In the genomic region with DNA sequence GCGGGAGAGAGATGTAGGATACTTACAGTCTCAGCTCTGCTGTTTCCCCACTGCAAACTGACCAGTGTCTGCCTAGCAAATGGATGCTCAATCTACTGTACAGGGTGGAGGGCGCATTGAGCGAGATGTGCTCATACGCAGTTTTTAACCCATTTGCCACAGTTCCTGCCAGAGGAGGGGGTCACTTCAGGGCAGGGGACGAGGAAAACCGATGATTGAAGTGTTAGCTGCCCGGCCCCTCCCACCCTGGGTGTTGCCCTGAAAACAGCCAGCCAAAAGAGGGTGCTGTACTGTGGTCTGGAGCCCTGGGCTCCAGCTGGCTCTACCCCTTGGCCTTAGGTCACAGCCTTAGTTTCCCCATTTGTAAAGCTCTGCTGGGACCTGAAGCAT, we compare ENCODE assay signal across 7 mouse cellular contexts. TPM values are rescaled to one million over a fixed set of nuclear protein-coding genes. Genes with fewer than 3 reads are reported as not detected.
A peak's percentile ranks its signal among the peaks of the same experiment; 100 is the strongest.
DNase-seq lines count a peak whose midpoint lies in the region; ATAC-seq and TF ChIP-seq lines count a peak whose summit lies in the region.

No protein-coding gene starts in this region.

- no peak for TF ChIP-seq POLR2A in small intestine, adult 2 months (IDR thresholded peaks at IDR 0.05; ENCODE audit: low read depth, low read length)

- H3K4me3 ChIP-seq in midbrain, embryonic 10.5 days = peak overlapping the region; percentile 84
- H3K4me3 ChIP-seq in midbrain, embryonic 11.5 days (ENCODE audit: low read depth, low read length) = no peak overlapping the region
- H3K4me3 ChIP-seq in forebrain, embryonic 16.5 days (replicated peaks; ENCODE audit: low read length) = no peak overlapping the region; the same call in 1 of the 2 replicates
- H3K4me3 ChIP-seq in small intestine, adult 2 months (ENCODE audit: low read depth, low read length) = peak overlapping the region; percentile 89

- H3K36me3 ChIP-seq in midbrain, embryonic 10.5 days = peaks cover 14% of the 10 kb centered on the region
- peaks cover 6% of the 10 kb centered on the region; the same call in 1 of the 2 replicates for H3K36me3 ChIP-seq in midbrain, embryonic 11.5 days (ENCODE audit: control insufficient read depth, insufficient read depth, low read length)
- peaks cover 2% of the 10 kb centered on the region; the same call in 1 of the 2 replicates for H3K36me3 ChIP-seq in forebrain, embryonic 16.5 days (ENCODE audit: control insufficient read depth, insufficient read depth)
- peaks cover 5% of the 10 kb centered on the region; the same call in 1 of the 2 replicates for H3K36me3 ChIP-seq in small intestine, adult 2 months (ENCODE audit: control insufficient read depth, insufficient read depth, low read length)

- H3K9me3 ChIP-seq in midbrain, embryonic 10.5 days (replicated peaks) = no peaks in the 10 kb centered on the region
- H3K9me3 ChIP-seq in midbrain, embryonic 11.5 days (ENCODE audit: control insufficient read depth, low read length) = no peaks in the 10 kb centered on the region
- H3K9me3 ChIP-seq in forebrain, embryonic 16.5 days (ENCODE audit: control insufficient read depth, low read length) = no peaks in the 10 kb centered on the region

- H3K27ac ChIP-seq in midbrain, embryonic 10.5 days (replicated peaks) = peak overlapping the region; percentile 99
- H3K27ac ChIP-seq in midbrain, embryonic 11.5 days (ENCODE audit: low read depth, low read length) = no peak overlapping the region
- H3K27ac ChIP-seq in forebrain, embryonic 16.5 days (ENCODE audit: low read length) = no peak overlapping the region
- peak overlapping the region; percentile 72 for H3K27ac ChIP-seq in small intestine, adult 2 months (ENCODE audit: insufficient read depth, low read depth, low read length)

- no peak for ATAC-seq in midbrain, embryonic 11.5 days (ENCODE audit: low FRiP score)
- ATAC-seq in forebrain, embryonic 16.5 days = no peak

- TF ChIP-seq CTCF in small intestine, adult 2 months (IDR thresholded peaks at IDR 0.05; ENCODE audit: extremely low read depth, insufficient read length, insufficient replicate concordance, low read depth, low read length) = no peak

- WGBS in midbrain, embryonic 10.5 days = 21% methylated on average over 7 of the region's 7 CpGs
- WGBS in midbrain, embryonic 11.5 days = 25% methylated on average over 7 of the region's 7 CpGs
- 20% methylated on average over 7 of the region's 7 CpGs for WGBS in forebrain, embryonic 16.5 days
- 11% methylated on average over 7 of the region's 7 CpGs for WGBS in small intestine, adult 2 months

- peaks cover 61% of the 10 kb centered on the region for H3K4me1 ChIP-seq in midbrain, embryonic 10.5 days
- peaks cover 20% of the 10 kb centered on the region for H3K4me1 ChIP-seq in midbrain, embryonic 11.5 days (ENCODE audit: control insufficient read depth, insufficient read depth, low read length)
- H3K4me1 ChIP-seq in forebrain, embryonic 16.5 days (replicated peaks; ENCODE audit: control insufficient read depth, insufficient read depth, low read length) = peaks cover 36% of the 10 kb centered on the region
- peaks cover 28% of the 10 kb centered on the region for H3K4me1 ChIP-seq in small intestine, adult 2 months (ENCODE audit: control insufficient read depth, insufficient read depth, insufficient read length, low read length)

- H3K9ac ChIP-seq in midbrain, embryonic 11.5 days (ENCODE audit: low read length) = no peak overlapping the region
- no peak overlapping the region for H3K9ac ChIP-seq in forebrain, embryonic 16.5 days (replicated peaks; ENCODE audit: low read depth, low read length)

- DNase-seq in midbrain, embryonic 10.5 days (ENCODE audit: low spot score) = no peak
- no peak for DNase-seq in midbrain, embryonic 11.5 days (ENCODE audit: low spot score, missing footprints)
- DNase-seq in liver = peak; percentile 58
- no peak for DNase-seq in frontal cortex, postnatal 14 days (ENCODE audit: low spot score in 2 of 2)
- DNase-seq in layer of hippocampus, postnatal 36 days = no peak

- H3K4me2 ChIP-seq in midbrain, embryonic 11.5 days = no peak overlapping the region
- 0 out of 2 replicates have a peak overlapping the region, but pooled peaks have one; percentile 2 for H3K4me2 ChIP-seq in forebrain, embryonic 16.5 days (ENCODE audit: low read length)

- H3K27me3 ChIP-seq in midbrain, embryonic 10.5 days (ENCODE audit: low read depth, poor library complexity, severe bottlenecking) = peaks cover 42% of the 10 kb centered on the region
- H3K27me3 ChIP-seq in midbrain, embryonic 11.5 days (ENCODE audit: control insufficient read depth, insufficient read depth, low read length) = peaks cover 8% of the 10 kb centered on the region
- peaks cover 10% of the 10 kb centered on the region for H3K27me3 ChIP-seq in forebrain, embryonic 16.5 days (replicated peaks; ENCODE audit: control insufficient read depth, insufficient read depth, low read length)
- H3K27me3 ChIP-seq in small intestine, adult 2 months (ENCODE audit: control insufficient read depth, insufficient read depth, low read length) = peaks cover 8% of the 10 kb centered on the region

RNA-seq across cellular contexts. Expression of a gene that starts 1.9 kb away (rescaled TPM):
- polyA plus RNA-seq in midbrain, embryonic 10.5 days (2016; fragmentation: Nextera tagmentation; extraction: Ambion mirVana) = 33.3 and 38.7 TPM in 2 replicates
- polyA plus RNA-seq in midbrain, embryonic 11.5 days (2014; fragmentation: Nextera tagmentation; extraction: Ambion mirVana) = 26.9 and 28.6 TPM in 2 replicates
- 29.8 and 31.8 TPM in 2 replicates for polyA plus RNA-seq in forebrain, embryonic 16.5 days (2015; fragmentation: Nextera tagmentation; extraction: Ambion mirVana)
- 15.7 and 16.1 TPM in 2 replicates for polyA plus RNA-seq in small intestine, adult 2 months (2012; rRNA removed)
- 10 to 100 TPM; 13.1 to 13.7 TPM for total RNA-seq in layer of hippocampus, postnatal 36 days (2021)

RNA-seq across cellular contexts. Expression of a gene that starts 2.0 kb away (rescaled TPM):
- polyA plus RNA-seq in midbrain, embryonic 10.5 days (2016; fragmentation: Nextera tagmentation; extraction: Ambion mirVana) = 82.1 and 85.0 TPM in 2 replicates
- polyA plus RNA-seq in midbrain, embryonic 11.5 days (2014; fragmentation: Nextera tagmentation; extraction: Ambion mirVana) = 63.5 and 74.2 TPM in 2 replicates
- 60.7 and 61.9 TPM in 2 replicates for polyA plus RNA-seq in forebrain, embryonic 16.5 days (2015; fragmentation: Nextera tagmentation; extraction: Ambion mirVana)
- 29.9 and 30.2 TPM in 2 replicates for polyA plus RNA-seq in small intestine, adult 2 months (2012; rRNA removed)
- 10 to 100 TPM; 42.8 to 44.9 TPM for total RNA-seq in layer of hippocampus, postnatal 36 days (2021)

RNA-seq across cellular contexts. Expression of a gene that starts 9.8 kb away (rescaled TPM):
- polyA plus RNA-seq in midbrain, embryonic 10.5 days (2016; fragmentation: Nextera tagmentation; extraction: Ambion mirVana) = 17.3 and 17.6 TPM in 2 replicates
- 32.5 and 36.6 TPM in 2 replicates for polyA plus RNA-seq in midbrain, embryonic 11.5 days (2014; fragmentation: Nextera tagmentation; extraction: Ambion mirVana)
- 20.8 TPM in 2 replicates for polyA plus RNA-seq in forebrain, embryonic 16.5 days (2015; fragmentation: Nextera tagmentation; extraction: Ambion mirVana)
- 209 and 414 TPM in 2 replicates for polyA plus RNA-seq in small intestine, adult 2 months (2012; rRNA removed)
- 10 to 100 TPM; 21.4 to 21.5 TPM for total RNA-seq in layer of hippocampus, postnatal 36 days (2021)

RNA-seq across cellular contexts. Expression of a gene that starts 16.1 kb away (rescaled TPM):
- polyA plus RNA-seq in midbrain, embryonic 10.5 days (2016; fragmentation: Nextera tagmentation; extraction: Ambion mirVana) = 4.1 and 6.9 TPM in 2 replicates
- 2.7 and 5.3 TPM in 2 replicates for polyA plus RNA-seq in midbrain, embryonic 11.5 days (2014; fragmentation: Nextera tagmentation; extraction: Ambion mirVana)
- 5.2 and 5.3 TPM in 2 replicates for polyA plus RNA-seq in forebrain, embryonic 16.5 days (2015; fragmentation: Nextera tagmentation; extraction: Ambion mirVana)
- 32.6 and 57.1 TPM in 2 replicates for polyA plus RNA-seq in small intestine, adult 2 months (2012; rRNA removed)
- 1 to 10 TPM; 3.9 to 6.0 TPM for total RNA-seq in layer of hippocampus, postnatal 36 days (2021)

RNA-seq across cellular contexts. Expression of a gene that starts 22.0 kb away (rescaled TPM):
- polyA plus RNA-seq in midbrain, embryonic 10.5 days (2016; fragmentation: Nextera tagmentation; extraction: Ambion mirVana) = 15.2 and 17.5 TPM in 2 replicates
- 12.7 and 14.0 TPM in 2 replicates for polyA plus RNA-seq in midbrain, embryonic 11.5 days (2014; fragmentation: Nextera tagmentation; extraction: Ambion mirVana)
- 20.5 and 23.2 TPM in 2 replicates for polyA plus RNA-seq in forebrain, embryonic 16.5 days (2015; fragmentation: Nextera tagmentation; extraction: Ambion mirVana)
- 86.0 and 319 TPM in 2 replicates for polyA plus RNA-seq in small intestine, adult 2 months (2012; rRNA removed)
- total RNA-seq in layer of hippocampus, postnatal 36 days (2021) = 10 to 100 TPM; 17.7 to 27.0 TPM

Comparison
In these comparisons a context has a peak if more than half of its experiments do, and no peak if none do; other contexts are left out.
1. H3K27ac ChIP-seq: peak in midbrain, embryonic 10.5 days (single experiment) and small intestine, adult 2 months (single experiment); none in midbrain, embryonic 11.5 days (single experiment) and forebrain, embryonic 16.5 days (single experiment).
2. H3K4me3 ChIP-seq: peak in midbrain, embryonic 10.5 days (single experiment) and small intestine, adult 2 months (single experiment); none in midbrain, embryonic 11.5 days (single experiment) and forebrain, embryonic 16.5 days (single experiment).